Mouse (Mus musculus) heart, postnatal 0 days (tissue): ENCODE results near the gene Uhrf1. TPM values are rescaled to one million over a fixed set of nuclear protein-coding genes. Genes with fewer than 3 reads are reported as not detected.

Experiments used
- ATAC-seq: fragments of 200-750 bp; cut with Nextera tagmentation; 2 replicates; pipeline ENCODE4 v1.8.0; 2017; ENCODE audit warnings: low read depth, moderate number of reproducible peaks, moderate library complexity; ENCODE audit not compliant: insufficient read depth
- DNase-seq: peaks from one replicate; pipeline ENCODE4 v3.0.0-alpha.2; 2016; ENCODE audit warnings: low spot score
- H3K27ac ChIP-seq: fragments of 300-500 bp; sonication (generic); 2 replicates; pipeline ENCODE4 v1.5.1; 2014; ENCODE audit warnings: low read depth, mild to moderate bottlenecking
- H3K27me3 ChIP-seq: fragments of 300-500 bp; sonication (generic); 2 replicates; pipeline ENCODE4 v1.6.1; 2014; ENCODE audit warnings: low read length, mixed read lengths; ENCODE audit not compliant: control insufficient read depth, insufficient read depth
- H3K36me3 ChIP-seq: fragments of 300-500 bp; sonication (generic); replicated peaks from 2 replicates; pipeline ENCODE4 v1.6.1; 2014; ENCODE audit warnings: low read length, mixed read lengths; ENCODE audit not compliant: control insufficient read depth, insufficient read depth
- H3K4me1 ChIP-seq: fragments of 300-500 bp; sonication (generic); 2 replicates; pipeline ENCODE4 v1.6.1; 2014; ENCODE audit warnings: antibody characterized with exemption; ENCODE audit not compliant: control insufficient read depth, insufficient read depth
- H3K4me2 ChIP-seq: fragments of 300-500 bp; sonication (generic); 2 replicates; pipeline ENCODE4 v1.6.1; 2014; ENCODE audit warnings: low read depth, mild to moderate bottlenecking, low read length, moderate library complexity
- H3K4me3 ChIP-seq: fragments of 300-500 bp; sonication (generic); 2 replicates; pipeline ENCODE4 v1.5.1; 2014; ENCODE audit warnings: low read depth, low read length
- H3K9ac ChIP-seq: fragments of 300-500 bp; sonication (generic); replicated peaks from 2 replicates; pipeline ENCODE4 v1.6.1; 2014; ENCODE audit warnings: low read depth, low read length, mixed read lengths
- H3K9me3 ChIP-seq: fragments of 300-500 bp; sonication (generic); replicated peaks from 2 replicates; pipeline ENCODE4 v1.6.1; 2016; ENCODE audit warnings: low read length; ENCODE audit not compliant: control insufficient read depth
- CTCF ChIP-seq: IDR thresholded peaks from 2 replicates; pipeline ENCODE4 v1.5.1; 2016; ENCODE audit warnings: antibody characterized with exemption, control low read depth, low read depth
- EP300 ChIP-seq: IDR thresholded peaks from 2 replicates; pipeline ENCODE4 v1.6.1; 2016; ENCODE audit warnings: antibody characterized with exemption, low read depth
- WGBS: fragments of 180-500 bp; shearing (Covaris S2); extraction: QIAGEN DNeasy Blood & Tissue Kit; methylation state at CpG from one replicate; pipeline ENCODE4 v1.1.7; 2014; 5-methylcytosine and 5-hydroxymethylcytosine counted together
- polyA plus RNA-seq: library from polyadenylated mRNA; unstranded; fragments of >200 nt; fragmentation: Nextera tagmentation; extraction: Ambion mirVana; gene quantifications from 2 replicates; pipeline ENCODE4 v1.2.1, GENCODE M21; 2015
- total RNA-seq: library from RNA; depleted of rRNA; stranded (reverse); fragments of >200 nt; gene quantifications from 2 replicates; pipeline ENCODE4 v1.2.3, GENCODE M21; 2014; ENCODE audit warnings: low replicate concordance

Gene Uhrf1
- total and polyA plus RNA-seq, 2 experiments from 2014 or later, result 13.2 to 26.8 TPM

- no peaks in the 10 kb centered on the region for H3K9me3 ChIP-seq
- peaks cover 46% of the 10 kb centered on the region for H3K4me1 ChIP-seq
- DNase-seq, result peak; percentile 78
- H3K27me3 ChIP-seq, result no peaks in the 10 kb centered on the region
- WGBS, result 35% methylated on average over 3 of the region's 3 CpGs
- peak; percentile 73 for ATAC-seq
- peak overlapping the region; percentile 26; the same call in 1 of the 2 replicates for H3K9ac ChIP-seq
- H3K36me3 ChIP-seq, result peaks cover 34% of the 10 kb centered on the region
- no peak overlapping the region for H3K4me3 ChIP-seq
- no peak for TF ChIP-seq EP300
- 0 out of 2 replicates have a peak, but pooled peaks have one; percentile 6 for TF ChIP-seq CTCF
- H3K27ac ChIP-seq, result peak overlapping the region; percentile 94
- peak overlapping the region; percentile 32 for H3K4me2 ChIP-seq
These were observed 40.5 kb upstream of the Uhrf1 start for GRCm38 (mm10) chr17:56262645-56263094.

- TF ChIP-seq CTCF, result peak; percentile 81
- no peak for TF ChIP-seq EP300
- Histone ChIP-seq H3K36me3 (peaks cover 26% of the 10 kb centered on the region), H3K9me3 (no peaks in the 10 kb centered on the region), H3K4me2 (no peak overlapping the region), H3K4me1 (peaks cover 42% of the 10 kb centered on the region), H3K9ac (no peak overlapping the region), H3K4me3 (no peak overlapping the region), H3K27me3 (no peaks in the 10 kb centered on the region), H3K27ac (0 out of 2 replicates have a peak overlapping the region, but pooled peaks have one; percentile 22)
- ATAC-seq (peak; percentile 42), DNase-seq (peak; percentile 71)
- 23% methylated on average over 8 of the region's 8 CpGs for WGBS
These were observed 39.1 kb upstream of the Uhrf1 start for GRCm38 (mm10) chr17:56264020-56264419.

- Histone ChIP-seq H3K9me3 (no peaks in the 10 kb centered on the region), H3K36me3 (peaks cover 19% of the 10 kb centered on the region), H3K27ac (peak overlapping the region; percentile 21; the same call in 1 of the 2 replicates), H3K4me2 (no peak overlapping the region), H3K27me3 (no peaks in the 10 kb centered on the region), H3K4me3 (no peak overlapping the region), H3K4me1 (peaks cover 38% of the 10 kb centered on the region), H3K9ac (no peak overlapping the region)
- ATAC-seq (no peak), DNase-seq (no peak)
- TF ChIP-seq CTCF, result no peak
- TF ChIP-seq EP300, result no peak
- 83% methylated on average over 4 of the region's 4 CpGs for WGBS
These were observed 38.1 kb upstream of the Uhrf1 start for GRCm38 (mm10) chr17:56265011-56265410.

- no peak overlapping the region for H3K27ac ChIP-seq
- no peaks in the 10 kb centered on the region for H3K27me3 ChIP-seq
- H3K4me2 ChIP-seq, result no peak overlapping the region
- peaks cover 30% of the 10 kb centered on the region for H3K4me1 ChIP-seq
- no peaks in the 10 kb centered on the region for H3K9me3 ChIP-seq
- peaks cover 21% of the 10 kb centered on the region; the same call in 1 of the 2 replicates for H3K36me3 ChIP-seq
- H3K9ac ChIP-seq, result no peak overlapping the region
- TF ChIP-seq EP300 (no peak), CTCF (no peak)
- DNase-seq (no peak), ATAC-seq (no peak)
- H3K4me3 ChIP-seq, result no peak overlapping the region
- 95% methylated on average over 3 of the region's 3 CpGs for WGBS
These were observed 37.3 kb upstream of the Uhrf1 start for GRCm38 (mm10) chr17:56265869-56266268.

- DNase-seq (no peak), ATAC-seq (no peak)
- H3K4me2 ChIP-seq, result no peak overlapping the region
- no peak overlapping the region for H3K27ac ChIP-seq
- TF ChIP-seq CTCF, result no peak
- WGBS, result 25% methylated on average over 3 of the region's 3 CpGs
- H3K36me3 ChIP-seq, result peaks cover 23% of the 10 kb centered on the region
- peaks cover 26% of the 10 kb centered on the region for H3K4me1 ChIP-seq
- no peaks in the 10 kb centered on the region for H3K9me3 ChIP-seq
- H3K9ac ChIP-seq, result no peak overlapping the region
- H3K4me3 ChIP-seq, result no peak overlapping the region
- H3K27me3 ChIP-seq, result no peaks in the 10 kb centered on the region
These were observed 36.9 kb upstream of the Uhrf1 start for GRCm38 (mm10) chr17:56266271-56266670.

- H3K27me3 ChIP-seq, result no peaks in the 10 kb centered on the region
- H3K36me3 ChIP-seq, result peaks cover 32% of the 10 kb centered on the region
- TF ChIP-seq CTCF (no peak), EP300 (peak; percentile 82; the same call in 1 of the 2 replicates)
- peak; percentile 85 for ATAC-seq
- H3K4me1 ChIP-seq, result peaks cover 10% of the 10 kb centered on the region; the same call in 1 of the 2 replicates
- H3K9me3 ChIP-seq, result no peaks in the 10 kb centered on the region
- peak overlapping the region; percentile 76 for H3K4me2 ChIP-seq
- peak overlapping the region; percentile 57; the same call in 1 of the 2 replicates for H3K9ac ChIP-seq
- peak overlapping the region; percentile 43 for H3K4me3 ChIP-seq
- 17% methylated on average over 12 of the region's 12 CpGs for WGBS
- H3K27ac ChIP-seq, result peak overlapping the region; percentile 91
- DNase-seq, result peak; percentile 97
These were observed 33.9 kb upstream of the Uhrf1 start for GRCm38 (mm10) chr17:56269153-56269630.
